Mouse (Mus musculus) 416B (cell line): ENCODE results near the gene Gm20388.
A peak's percentile ranks its signal among the peaks of the same experiment; 100 is the strongest.

Experiments used
- DNase-seq: peaks from one replicate; pipeline ENCODE4 v3.0.0; 2011; ENCODE audit warnings: low read depth

The Gm20388 gene

DNA sequence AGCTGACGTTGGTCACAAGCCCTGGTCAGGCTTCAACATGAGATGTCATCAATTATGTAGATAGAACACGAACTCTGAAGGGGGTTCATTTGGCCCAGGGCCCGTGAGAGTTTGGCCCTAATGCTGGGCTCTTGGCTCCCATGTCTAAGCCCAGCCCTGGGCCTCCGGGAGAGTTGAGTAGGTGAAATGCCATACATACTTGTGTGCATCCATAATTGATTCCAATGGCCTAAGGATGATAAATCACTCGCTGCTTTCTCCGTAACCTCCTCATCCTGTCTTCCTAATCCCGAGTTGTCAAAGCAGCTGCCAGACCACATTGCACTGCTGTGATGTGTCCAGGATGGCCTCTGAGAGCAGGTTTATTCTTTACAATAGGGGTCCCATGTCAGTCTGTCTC, 2146.2 kb downstream of the Gm20388 start:
- no peak for DNase-seq

DNA sequence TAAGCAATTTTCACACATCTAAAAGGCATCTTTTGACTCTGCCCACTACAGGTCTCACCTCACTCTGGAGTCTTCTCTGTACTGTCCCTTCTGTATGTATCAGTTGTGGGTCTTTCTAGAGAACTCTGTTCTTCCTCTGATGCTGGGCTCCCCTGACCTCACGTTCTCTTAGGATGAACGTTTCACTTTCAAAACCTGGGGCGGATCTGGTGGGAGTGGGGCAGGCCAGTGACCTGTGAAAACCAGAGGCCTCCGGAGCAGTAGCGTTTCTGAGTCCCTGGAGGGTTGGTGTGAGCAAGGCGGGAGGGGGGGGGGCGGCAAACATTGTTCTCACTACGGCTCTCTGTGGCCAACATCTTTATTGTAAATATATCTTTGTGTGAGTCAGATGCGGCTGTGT, 2147.9 kb downstream of the Gm20388 start:
- DNase-seq: no peak

DNA sequence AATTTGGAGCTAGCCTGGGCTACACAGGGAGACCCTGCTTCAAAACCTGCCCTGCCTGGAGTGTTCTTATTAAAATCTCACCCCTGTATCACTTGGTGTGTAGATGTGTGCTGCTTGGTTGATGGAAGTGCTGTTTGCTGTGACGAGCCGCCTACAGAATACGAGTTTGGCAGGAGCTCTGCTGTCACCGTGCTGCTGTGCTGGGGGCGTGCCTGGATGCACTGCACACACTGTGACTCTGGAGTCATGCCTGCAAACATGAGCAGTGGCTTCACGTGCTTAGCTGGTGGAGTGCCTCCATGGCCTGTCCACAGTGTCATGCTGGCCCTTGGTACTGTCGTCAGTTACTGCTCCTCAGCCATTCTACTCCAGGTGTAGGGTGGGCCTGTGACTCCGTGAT, 2148.3 kb downstream of the Gm20388 start:
- DNase-seq: no peak

DNA sequence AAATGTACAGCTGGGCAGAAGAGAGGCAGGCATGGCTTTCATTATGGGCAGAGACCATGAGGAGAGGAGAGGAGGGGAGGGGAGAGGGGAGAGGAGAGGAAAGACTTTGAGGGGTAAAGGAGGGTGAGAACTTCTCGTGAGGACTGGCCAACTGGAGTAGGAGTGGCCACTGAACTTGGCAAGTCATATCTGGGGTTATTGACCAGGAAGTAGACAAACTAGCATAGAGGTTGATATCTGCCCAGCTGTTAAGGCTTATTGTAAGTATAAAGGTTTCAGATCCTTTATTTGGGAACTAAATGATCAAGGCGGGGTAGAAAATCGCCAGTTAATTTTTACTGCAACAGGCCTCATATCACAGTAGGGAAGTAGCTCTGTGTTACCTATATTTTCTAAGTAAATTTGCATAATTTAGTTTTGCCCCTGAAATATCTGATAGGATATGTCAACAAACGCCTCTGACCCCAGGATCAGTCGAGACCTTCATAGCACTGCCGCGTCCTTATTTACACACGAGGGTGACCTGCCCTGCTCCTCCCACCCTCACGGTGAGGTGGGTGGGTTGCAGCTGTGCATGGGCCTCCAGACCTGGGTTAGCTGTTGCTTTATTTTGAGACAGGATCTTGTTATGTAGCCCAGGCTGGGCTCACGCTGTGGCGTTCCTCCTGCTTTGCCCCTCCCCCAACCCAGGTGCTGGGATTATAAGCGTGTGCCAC, 2152.0 kb downstream of the Gm20388 start:
- no peak for DNase-seq

DNA sequence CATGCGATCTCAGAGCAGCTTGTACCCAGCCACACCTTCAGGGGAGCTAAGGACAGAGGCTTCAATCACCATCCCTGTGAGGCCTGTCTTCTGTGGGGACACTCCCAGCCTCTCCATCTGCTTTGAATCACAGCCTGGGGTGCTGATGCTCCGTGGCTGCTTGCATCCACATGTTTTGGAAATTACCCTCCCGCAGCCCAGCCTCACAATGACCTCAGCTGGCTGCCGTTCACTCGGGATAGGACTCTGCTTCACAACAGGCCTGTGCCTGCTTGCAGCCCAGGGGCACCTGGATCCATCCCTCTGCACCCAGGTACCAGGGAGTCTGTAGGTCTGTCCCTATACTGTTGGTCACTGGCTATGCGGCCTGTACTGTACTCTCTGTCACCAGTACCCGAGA, 2153.7 kb downstream of the Gm20388 start:
- no peak for DNase-seq

DNA sequence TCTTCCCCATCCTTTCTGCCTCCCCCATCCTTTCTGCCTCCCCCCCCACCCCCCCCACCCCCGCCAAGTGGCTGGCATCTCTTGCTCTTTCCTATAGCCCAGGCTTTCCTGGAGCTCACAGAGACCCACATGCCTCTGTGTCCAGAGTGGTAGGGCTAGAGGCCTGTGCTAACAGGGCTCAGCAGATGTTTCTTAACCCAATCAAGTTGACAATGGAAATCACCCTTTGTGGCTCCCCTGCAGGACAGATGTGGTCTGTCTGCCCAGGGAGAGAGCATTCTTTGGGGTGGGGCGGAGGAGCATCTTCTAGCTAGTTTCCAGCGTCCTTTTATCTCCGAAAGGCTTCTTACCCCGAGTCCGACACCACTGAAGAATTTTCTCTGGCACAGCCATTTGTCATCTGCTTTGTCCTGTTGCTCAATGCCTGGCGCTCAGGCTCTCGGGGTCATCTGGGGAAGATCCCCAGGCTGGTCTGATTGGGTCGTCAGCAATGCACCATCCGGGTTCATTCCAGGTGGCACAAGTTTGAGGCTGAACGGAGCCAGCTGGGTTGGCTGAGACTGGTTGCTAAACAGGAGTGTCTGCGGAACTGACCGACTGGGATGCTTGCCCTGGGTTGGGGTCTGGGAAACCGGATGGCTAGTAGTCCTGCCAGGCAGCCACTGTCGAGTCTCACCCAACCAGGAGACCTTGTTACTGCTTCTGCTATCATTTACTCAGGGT, 2157.3 kb downstream of the Gm20388 start:
- no peak for DNase-seq

DNA sequence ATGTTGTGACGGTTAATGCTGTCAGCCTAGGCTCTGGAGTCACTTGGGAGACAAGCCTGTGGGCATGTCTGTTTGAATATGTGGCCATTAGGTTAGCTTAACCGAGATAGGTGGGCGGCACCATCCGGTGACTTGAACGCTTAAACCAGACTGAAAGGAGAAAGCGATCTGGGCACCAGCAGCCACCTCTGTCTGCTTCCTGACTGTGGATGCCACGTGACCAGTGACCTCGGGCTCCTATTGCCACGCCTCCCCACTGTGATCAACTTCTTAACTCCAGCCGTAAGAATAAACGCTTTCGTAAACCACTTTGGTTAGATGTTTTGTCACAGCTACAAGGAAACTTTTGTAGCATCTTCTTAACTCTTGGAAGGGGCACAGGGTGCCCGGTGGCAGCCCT, 2158.0 kb downstream of the Gm20388 start:
- DNase-seq: peak; percentile 56

DNA sequence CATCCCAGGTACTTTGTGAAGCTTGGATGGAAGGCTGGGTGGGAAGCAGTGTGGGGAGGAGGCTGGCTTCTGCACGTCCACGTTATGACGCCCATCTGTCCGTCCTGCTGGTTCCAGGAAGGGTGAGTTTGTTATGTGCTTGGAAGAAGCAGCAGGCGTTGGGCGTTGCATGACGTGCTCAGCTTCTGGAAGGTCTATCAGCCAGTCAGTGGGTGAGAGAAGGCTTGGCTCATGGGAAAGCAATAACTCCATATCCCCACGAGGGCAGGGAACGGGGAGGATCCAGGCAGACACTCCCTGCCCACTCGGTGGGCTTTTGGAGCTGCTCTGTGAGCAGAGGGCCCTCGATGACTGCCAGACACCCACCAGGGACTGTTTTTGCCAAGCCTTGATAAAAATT, 2158.6 kb downstream of the Gm20388 start:
- no peak for DNase-seq

DNA sequence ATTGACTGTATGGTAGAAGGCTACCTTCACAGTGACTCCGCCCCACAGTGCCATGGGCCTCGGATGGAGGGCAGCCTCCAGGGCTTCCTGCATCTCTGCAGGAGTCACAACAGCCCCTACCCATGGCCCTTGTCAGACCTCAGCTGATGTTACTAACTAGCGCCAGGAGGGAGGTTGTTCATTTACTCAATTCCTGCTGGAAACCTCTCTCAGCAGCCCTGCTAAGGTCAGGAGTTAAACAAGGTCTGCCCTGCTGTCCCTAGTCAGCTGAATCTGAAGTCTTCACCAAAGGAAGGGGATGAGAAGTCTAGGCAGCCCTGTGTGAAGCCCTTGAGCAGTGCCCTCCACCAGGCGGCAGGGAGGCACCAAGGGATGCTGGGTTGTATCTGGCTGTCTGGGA, 2160.6 kb downstream of the Gm20388 start:
- no peak for DNase-seq

DNA sequence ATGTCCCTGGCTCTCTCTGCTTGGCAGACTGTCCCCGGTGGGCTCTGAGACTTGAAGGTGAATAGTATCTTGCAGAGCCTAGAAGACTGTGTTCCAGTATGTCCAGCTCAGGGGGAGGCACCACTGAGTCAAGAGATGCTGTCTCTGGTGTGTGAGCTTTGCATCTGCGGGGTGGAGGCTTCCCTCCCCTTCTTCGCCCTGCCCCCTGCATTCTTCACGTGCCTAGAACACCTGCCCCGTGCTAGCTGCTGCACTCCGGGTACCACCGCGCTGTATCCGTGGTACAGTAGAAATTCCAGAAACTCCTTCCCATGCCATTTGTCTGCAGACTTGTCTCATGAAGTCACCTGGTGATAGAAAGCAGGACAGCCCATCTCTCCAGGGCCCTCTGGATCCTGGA, 2163.3 kb downstream of the Gm20388 start:
- DNase-seq: no peak

DNA sequence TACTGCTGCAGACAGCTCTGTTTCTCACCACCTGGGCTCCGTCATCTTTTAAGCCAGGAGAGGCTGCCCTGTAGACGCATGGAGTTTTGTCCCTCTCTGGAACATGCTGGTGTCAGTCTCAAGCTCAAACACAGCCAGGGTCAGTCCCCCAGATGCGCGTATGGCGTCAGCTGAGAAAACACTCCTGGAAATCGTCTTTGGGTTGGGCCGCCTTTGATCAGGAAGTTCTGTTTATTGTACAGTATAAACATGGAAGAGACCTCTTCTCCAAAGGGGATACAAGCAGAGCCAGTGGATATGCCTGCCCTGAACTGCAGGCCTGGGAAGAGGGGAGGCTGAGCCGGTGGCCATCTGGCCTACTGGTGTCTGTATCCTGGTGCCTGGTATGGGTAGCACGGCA, 2163.8 kb downstream of the Gm20388 start:
- no peak for DNase-seq

DNA sequence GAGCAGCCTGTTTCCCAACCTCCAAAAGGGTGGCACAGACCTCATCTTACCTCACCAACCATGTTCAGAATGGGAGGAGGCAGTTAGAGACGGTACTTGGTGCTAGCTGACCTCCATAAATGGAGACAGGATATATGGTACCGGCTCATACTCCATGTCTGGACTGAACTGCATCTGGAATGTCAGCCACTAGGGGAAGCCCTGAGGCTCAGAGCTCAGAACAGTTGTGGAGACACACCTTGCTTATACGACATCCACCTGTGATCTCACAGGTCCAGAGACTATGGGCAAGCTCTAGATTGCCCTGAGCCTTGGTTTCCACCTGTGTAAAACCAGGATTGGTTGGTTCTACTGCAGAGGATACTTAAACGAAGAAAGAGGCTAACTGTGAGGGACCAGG, 2164.3 kb downstream of the Gm20388 start:
- DNase-seq: no peak

DNA sequence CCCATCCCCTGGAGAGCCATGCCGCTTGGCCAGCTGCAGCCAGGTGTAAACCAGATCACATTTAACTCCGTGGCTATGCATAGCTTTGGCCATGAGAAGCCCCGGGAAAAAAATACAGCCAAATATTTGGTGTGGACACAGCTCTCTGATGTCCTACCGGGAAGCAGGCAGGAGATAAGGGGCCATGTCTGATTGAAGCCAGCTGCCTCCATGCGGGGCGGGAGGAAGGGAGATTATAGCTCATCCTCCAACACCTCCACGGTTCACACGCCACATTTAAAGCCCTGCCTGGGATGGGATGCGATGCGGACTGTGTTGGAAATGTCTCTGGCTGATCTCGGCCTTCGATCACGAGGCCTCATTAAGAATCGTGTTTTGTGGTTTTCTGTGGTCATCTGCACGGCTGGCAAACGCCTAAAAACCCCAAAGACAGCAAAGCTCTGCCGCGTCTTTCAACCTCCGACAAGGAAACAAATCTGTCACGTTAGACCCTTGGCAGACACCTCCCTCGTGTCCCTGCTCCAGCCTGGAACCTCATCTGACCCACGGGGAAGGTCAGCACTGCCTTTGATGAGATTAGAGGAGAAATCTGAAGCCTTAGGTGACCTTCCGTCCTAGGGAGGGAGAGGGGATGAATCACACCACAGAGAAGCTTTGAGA, 2165.7 kb downstream of the Gm20388 start:
- DNase-seq: no peak

DNA sequence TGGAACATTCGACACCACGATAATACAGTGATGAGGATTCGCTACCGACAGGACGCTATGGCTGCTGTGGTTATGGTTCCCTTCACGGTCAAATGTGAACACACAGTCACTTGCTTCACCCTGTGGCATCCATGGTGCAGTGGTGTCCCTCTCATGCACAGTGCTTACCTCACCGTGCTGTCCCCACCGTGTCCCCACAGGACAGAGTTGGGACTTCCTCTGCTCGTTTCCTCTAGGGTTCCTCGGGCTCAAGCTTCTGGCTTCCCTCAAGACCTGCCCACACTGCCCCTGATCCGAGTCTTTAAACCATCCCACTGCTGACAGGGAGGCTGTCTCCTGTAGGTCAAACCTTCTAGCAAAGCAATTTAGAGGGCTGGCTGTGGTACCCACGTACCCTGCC, 2167.7 kb downstream of the Gm20388 start:
- DNase-seq: no peak

DNA sequence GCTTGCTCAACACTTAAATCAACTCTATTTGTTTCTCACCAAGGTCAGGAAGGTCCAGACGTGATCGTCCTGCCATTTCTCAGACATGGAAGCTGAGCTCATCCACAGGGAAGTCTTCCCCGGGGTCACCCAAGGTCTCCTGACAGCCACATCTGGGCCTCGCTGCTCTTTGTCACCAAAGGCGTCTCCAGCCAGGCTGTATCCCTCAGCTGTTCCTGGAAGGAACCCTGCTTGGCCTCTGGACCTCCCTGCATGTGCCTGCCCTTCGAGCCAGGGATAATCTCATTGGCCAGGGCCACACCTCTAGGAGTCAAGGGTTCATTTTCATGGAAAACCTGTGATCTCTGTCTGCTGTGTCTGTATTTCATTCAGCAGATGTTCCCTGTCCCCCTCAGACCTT, 2168.5 kb downstream of the Gm20388 start:
- no peak for DNase-seq

DNA sequence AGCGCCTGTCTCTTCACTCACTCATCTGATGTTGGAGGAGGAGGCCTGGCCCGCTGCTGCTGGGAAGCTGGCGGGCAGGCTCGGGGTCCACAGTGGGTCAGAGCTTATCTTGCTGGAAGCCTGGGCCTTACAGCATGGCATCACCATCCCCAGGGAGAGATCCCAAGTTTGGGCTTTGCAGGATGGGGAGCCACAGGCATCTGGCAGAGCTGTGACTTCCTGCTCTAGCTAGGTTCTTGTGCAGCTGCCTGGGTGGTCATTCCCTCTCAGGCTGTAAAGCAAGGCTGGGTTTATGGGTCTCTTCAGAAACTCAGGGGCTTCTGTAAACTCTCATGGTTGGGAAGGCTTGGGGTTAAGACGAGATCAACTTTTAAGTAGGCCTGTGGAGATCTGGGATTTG, 2169.7 kb downstream of the Gm20388 start:
- no peak for DNase-seq

DNA sequence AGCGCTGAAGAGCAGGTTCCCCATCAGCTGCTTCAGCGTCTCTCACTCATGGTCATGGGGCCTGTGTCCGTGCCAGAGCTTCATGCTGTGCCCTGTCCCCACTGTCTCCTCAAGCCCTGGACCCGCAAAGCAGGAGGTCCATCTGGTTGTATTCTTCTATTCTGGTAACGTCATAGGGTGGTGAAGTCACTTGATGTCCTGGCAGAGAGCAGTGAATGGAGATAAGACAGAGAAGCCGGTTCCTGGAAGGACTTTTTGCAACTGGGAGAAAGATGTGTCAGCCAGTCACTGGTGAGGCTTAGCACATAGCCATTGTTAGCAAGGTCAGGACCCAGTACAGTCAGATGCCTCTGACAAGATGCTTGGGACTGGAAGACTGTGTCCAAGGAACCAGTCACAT, 2172.8 kb downstream of the Gm20388 start:
- no peak for DNase-seq

DNA sequence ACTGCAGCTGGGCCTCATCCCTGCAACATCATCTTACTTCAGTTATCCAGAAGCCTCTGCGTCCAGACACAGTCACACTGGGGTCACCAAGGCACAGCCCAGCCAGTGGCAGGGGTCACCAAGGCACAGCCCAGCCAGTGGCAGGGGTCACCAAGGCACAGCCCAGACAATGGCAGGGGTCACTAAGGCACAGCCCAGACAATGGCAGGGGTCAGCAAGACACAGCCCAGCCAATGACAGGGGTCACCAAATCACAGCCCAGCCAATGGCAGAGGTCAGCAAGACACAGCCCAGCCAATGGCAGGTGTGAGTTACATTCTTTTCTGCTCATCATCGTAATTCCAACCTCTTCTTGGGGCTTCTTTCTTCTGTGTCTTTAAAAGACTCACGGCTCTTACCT, 2173.5 kb downstream of the Gm20388 start:
- DNase-seq: no peak

DNA sequence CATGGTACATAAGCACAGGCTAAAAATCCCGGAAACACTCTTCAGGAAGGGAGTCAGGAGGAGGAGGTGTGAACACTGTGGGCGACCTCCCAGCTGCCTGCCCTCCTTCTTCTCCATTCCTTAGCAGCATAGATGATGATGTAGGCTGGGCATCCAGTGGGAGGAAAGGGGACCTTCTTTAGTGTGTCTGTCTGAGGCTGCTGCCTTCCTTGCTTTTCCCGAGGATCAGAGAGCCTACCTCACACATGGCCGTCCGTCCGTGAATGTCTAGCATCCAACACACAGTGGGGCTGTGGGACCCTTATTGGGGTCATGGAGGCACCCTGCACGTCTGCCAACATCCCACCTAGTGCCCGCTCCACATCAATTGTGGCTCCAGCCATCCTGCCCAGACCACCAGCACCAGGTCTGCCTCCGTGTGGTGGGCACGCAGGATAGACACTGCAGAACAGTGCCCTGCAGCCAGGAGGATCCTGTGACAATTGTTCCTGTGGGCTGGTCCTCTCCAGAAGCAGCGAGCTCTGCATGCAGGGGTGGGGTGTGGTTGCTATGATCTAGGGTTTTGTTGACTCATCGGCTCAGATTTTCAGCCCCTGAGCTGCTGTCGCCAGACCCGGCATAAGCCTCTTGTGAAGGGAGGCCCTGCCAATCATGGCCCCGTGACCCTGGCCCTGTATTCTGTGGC, 2174.2 kb downstream of the Gm20388 start:
- peak; percentile 18 for DNase-seq

DNA sequence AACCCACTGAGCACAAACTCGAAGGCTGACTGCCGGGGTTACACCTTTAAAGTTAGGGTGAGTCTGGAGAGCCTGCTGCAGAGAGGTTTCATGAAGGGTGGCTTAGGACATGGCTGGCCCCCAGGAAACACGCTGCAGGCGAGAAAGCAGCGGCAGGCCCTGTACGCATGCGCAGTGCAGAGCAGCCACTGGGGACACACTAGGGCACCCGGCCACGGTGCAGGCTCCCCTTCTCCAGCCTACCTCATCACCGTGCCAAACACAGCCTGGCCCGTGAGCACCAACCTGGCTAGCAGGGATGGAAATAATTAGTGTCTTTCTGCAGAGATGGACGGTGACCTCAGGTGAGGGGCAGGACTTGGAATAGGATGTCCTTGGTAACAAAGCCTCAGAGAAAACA, 2175.4 kb downstream of the Gm20388 start:
- DNase-seq: no peak

DNA sequence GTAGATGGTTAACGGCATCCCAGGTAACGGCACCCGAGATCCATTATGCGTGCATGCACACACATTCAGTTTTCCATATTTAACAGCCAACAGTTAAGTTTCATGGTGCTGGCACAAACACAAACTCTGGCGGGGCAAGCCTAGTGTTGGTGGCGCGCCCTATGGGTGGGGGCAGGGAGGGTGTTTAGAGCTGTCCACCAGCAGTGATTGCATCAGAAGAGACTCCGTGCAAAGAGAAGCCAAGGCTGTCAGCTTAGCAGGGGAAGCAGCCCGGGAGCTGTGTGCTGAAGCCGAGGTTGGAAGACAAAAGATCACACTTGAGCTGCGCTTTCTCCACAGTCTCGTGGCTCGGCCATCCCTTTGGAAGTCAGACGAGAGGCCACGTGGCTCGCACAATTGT, 2178.0 kb downstream of the Gm20388 start:
- DNase-seq: no peak

DNA sequence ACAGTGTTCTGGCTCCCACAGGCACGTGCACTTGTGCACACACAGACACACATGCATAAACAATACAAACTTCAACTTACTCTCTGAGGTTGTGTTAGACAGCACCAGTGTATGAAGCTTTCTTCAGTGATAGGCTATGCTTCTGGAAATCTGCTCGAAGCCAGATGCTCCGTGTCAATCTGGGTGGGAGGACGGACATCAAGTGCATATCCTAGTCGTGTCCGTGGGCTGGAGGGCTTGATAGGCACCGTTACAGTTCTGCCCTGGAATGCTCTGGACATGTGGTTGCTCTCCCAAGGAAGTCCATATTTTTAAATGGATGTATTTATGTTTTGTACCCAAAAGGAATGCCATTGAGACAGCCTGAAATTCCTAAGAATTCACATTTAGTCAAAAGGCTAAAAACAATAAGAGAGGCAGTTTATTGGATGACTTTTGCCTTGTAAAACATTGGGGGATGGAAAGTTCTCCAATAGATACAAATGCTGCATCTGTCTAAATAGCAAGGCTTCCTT, 2178.6 kb downstream of the Gm20388 start:
- no peak for DNase-seq

DNA sequence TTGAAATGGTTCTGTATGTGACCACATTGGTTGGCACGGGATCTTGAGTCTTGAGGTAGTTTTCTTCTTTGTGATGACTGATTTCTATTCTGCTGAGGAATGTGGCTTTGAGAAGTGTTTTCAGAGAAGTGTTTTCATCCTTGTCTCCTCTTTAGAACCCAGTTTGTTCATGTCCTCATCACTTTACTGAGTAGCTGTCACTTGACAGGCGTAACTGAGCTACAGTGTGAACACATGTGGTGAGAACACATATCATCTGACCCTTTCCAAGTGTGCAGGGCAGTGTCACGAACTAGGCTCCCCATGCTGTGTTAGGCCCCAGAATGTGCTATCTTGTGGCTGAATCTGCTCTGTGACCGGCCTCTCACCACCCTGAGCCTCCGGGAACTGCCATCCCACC, 2181.8 kb downstream of the Gm20388 start:
- DNase-seq: no peak
